Mouse (Mus musculus): ENCODE results near the gene Rpgrip1l. TPM values are rescaled to one million over a fixed set of nuclear protein-coding genes. Genes with fewer than 3 reads are reported as not detected.

The Rpgrip1l gene
- polyA plus RNA-seq, 1 experiment from 2014 or later = 13.7 TPM

GRCm38 (mm10) chr8:91241873-91242519 is 71.1 kb downstream of the Rpgrip1l start:
- Histone ChIP-seq H3K4me2 (ENCODE audit: low read length) (no peak overlapping the region), H3K36me3 (ENCODE audit: control insufficient read depth, insufficient read depth, low read length) (0 out of 2 replicates have a peak, but pooled peaks cover 3% of the 10 kb centered on the region), H3K4me1 (ENCODE audit: control insufficient read depth, insufficient read depth, low read length) (no peaks in the 10 kb centered on the region), H3K9ac (replicated peaks; ENCODE audit: low read length) (no peak overlapping the region), H3K27ac (replicated peaks; ENCODE audit: low read depth, low read length) (no peak overlapping the region), H3K27me3 (ENCODE audit: control insufficient read depth, insufficient read depth, low read length) (no peaks in the 10 kb centered on the region), H3K4me3 (replicated peaks; ENCODE audit: low read depth, low read length) (no peak overlapping the region), H3K9me3 (ENCODE audit: control insufficient read depth, low read length) (no peaks in the 10 kb centered on the region)
- WGBS = 77% methylated on average over 8 of the region's 8 CpGs
- ATAC-seq (ENCODE audit: low FRiP score, low TSS enrichment) = no peak
- no peak for DNase-seq

- Histone ChIP-seq H3K27ac (replicated peaks; ENCODE audit: low read depth, low read length) (no peak overlapping the region), H3K4me2 (ENCODE audit: low read length) (no peak overlapping the region), H3K9me3 (ENCODE audit: control insufficient read depth, low read length) (no peaks in the 10 kb centered on the region), H3K9ac (replicated peaks; ENCODE audit: low read length) (no peak overlapping the region), H3K4me3 (replicated peaks; ENCODE audit: low read depth, low read length) (no peak overlapping the region), H3K27me3 (ENCODE audit: control insufficient read depth, insufficient read depth, low read length) (no peaks in the 10 kb centered on the region), H3K36me3 (ENCODE audit: control insufficient read depth, insufficient read depth, low read length) (0 out of 2 replicates have a peak, but pooled peaks cover 3% of the 10 kb centered on the region), H3K4me1 (ENCODE audit: control insufficient read depth, insufficient read depth, low read length) (no peaks in the 10 kb centered on the region)
- 39% methylated on average over 5 of the region's 5 CpGs for WGBS
- DNase-seq = peak; percentile 53
- ATAC-seq (ENCODE audit: low FRiP score, low TSS enrichment) = no peak
Observed at GRCm38 (mm10) chr8:91241371-91241770, 71.7 kb downstream of the Rpgrip1l start.

DNA sequence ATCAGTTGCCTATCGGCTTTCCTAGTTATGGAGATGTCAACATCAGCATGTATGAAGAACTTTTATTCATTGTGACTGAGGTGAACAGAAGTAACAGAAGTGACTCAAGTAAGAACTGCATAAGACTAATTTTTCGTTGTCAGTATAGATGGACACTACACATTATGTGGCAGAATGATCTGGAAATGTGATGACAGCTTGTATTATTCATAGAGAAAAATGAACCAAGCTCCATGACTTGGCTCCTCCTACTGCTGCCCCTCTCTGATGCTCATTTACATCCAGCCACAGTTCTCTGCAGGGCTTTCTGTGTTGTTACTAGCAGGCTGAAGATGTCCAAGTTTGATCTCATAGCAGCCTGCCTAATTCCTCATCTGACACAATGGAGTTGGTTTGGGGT is 75.9 kb downstream of the Rpgrip1l start:
- Histone ChIP-seq H3K36me3 (ENCODE audit: control insufficient read depth, insufficient read depth, low read length) (no peaks in the 10 kb centered on the region), H3K27me3 (ENCODE audit: control insufficient read depth, insufficient read depth, low read length) (no peaks in the 10 kb centered on the region), H3K27ac (replicated peaks; ENCODE audit: low read depth, low read length) (no peak overlapping the region), H3K4me2 (ENCODE audit: low read length) (no peak overlapping the region), H3K4me3 (replicated peaks; ENCODE audit: low read depth, low read length) (no peak overlapping the region), H3K9ac (replicated peaks; ENCODE audit: low read length) (no peak overlapping the region), H3K4me1 (ENCODE audit: control insufficient read depth, insufficient read depth, low read length) (0 out of 2 replicates have a peak, but pooled peaks cover 3% of the 10 kb centered on the region), H3K9me3 (ENCODE audit: control insufficient read depth, low read length) (no peaks in the 10 kb centered on the region)
- DNase-seq (no peak), ATAC-seq (ENCODE audit: low FRiP score, low TSS enrichment) (no peak)
- 85% methylated on average over 2 of the region's 2 CpGs for WGBS

DNA sequence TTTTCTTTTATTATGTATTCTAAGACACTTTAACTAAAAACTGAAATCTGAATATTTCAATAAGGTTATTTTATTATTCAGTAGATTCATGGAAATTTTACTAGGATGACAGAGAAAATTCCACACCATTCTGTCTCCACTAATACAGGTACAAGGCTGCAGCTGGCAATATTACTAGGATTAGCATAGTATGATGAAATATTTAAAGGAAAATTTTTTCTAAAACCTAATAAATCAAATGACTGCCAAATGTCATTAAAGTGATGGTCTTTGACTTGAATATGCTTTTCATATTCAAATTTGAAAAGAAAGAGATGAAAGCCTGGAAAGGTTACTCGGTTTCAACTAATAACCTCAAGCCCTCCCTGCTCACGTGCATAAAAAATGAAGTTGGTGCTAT is 79.0 kb downstream of the Rpgrip1l start:
- no peak; the same call in 1 of the 2 replicates for ATAC-seq (ENCODE audit: low FRiP score, low TSS enrichment)
- no peaks in the 10 kb centered on the region for H3K27me3 ChIP-seq (ENCODE audit: control insufficient read depth, insufficient read depth, low read length)
- 31% methylated on average over 2 of the region's 2 CpGs for WGBS
- DNase-seq = peak; percentile 56
- H3K4me3 ChIP-seq (replicated peaks; ENCODE audit: low read depth, low read length) = no peak overlapping the region
- H3K4me2 ChIP-seq (ENCODE audit: low read length) = no peak overlapping the region
- no peaks in the 10 kb centered on the region for H3K9me3 ChIP-seq (ENCODE audit: control insufficient read depth, low read length)
- no peak overlapping the region for H3K9ac ChIP-seq (replicated peaks; ENCODE audit: low read length)
- H3K27ac ChIP-seq (replicated peaks; ENCODE audit: low read depth, low read length) = no peak overlapping the region
- 0 out of 2 replicates have a peak, but pooled peaks cover 3% of the 10 kb centered on the region for H3K4me1 ChIP-seq (ENCODE audit: control insufficient read depth, insufficient read depth, low read length)
- H3K36me3 ChIP-seq (ENCODE audit: control insufficient read depth, insufficient read depth, low read length) = peaks cover 4% of the 10 kb centered on the region; the same call in 1 of the 2 replicates

DNA sequence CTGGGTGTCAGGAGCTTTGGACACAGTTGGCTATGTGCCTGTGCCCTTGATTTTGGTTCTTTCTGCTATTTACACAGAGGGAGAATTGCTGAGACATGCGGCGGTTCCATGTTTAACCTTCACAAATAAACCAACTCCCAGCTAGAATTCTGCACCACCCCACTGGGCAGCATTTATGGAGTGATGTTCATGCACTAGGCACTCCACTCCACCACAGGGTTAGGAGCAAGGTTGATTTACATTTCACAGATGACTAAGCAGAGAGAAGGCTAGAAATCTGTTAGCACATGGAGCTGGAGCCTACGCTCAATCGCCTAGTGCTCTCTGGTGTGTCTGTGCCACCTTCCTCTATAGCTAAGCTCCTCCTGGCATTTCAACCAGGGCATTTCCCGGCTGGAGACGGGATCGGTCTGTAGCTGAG is 85.6 kb downstream of the Rpgrip1l start:
- Histone ChIP-seq H3K4me2 (ENCODE audit: low read length) (no peak overlapping the region), H3K9ac (replicated peaks; ENCODE audit: low read length) (no peak overlapping the region), H3K27me3 (ENCODE audit: control insufficient read depth, insufficient read depth, low read length) (no peaks in the 10 kb centered on the region), H3K4me1 (ENCODE audit: control insufficient read depth, insufficient read depth, low read length) (no peaks in the 10 kb centered on the region), H3K9me3 (ENCODE audit: control insufficient read depth, low read length) (no peaks in the 10 kb centered on the region), H3K27ac (replicated peaks; ENCODE audit: low read depth, low read length) (no peak overlapping the region), H3K36me3 (ENCODE audit: control insufficient read depth, insufficient read depth, low read length) (peaks cover 4% of the 10 kb centered on the region), H3K4me3 (replicated peaks; ENCODE audit: low read depth, low read length) (no peak overlapping the region)
- ATAC-seq (ENCODE audit: low FRiP score, low TSS enrichment) = no peak
- WGBS = 96% methylated on average over 7 of the region's 7 CpGs
- no peak for DNase-seq

DNA sequence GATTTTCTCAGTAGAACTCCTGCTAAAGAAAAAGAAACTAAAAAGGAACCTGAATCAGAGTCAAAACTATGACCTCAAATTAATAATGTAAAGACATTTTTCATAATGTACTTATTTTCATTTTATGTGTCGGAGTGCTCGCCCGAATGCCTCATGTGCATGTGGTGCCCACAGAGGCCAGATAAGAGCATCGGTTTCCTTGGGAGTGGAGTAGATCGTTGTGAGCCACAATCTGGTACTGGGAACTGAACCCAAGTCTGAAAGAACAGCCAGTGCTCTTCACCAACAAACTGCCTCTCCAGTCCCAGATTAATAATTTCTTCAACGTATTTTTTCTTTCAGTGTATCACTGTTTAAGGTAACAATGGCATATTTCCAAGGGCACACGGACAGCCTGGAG is 88.8 kb downstream of the Rpgrip1l start:
- H3K27me3 ChIP-seq (ENCODE audit: control insufficient read depth, insufficient read depth, low read length) = no peaks in the 10 kb centered on the region
- 96% methylated on average over 7 of the region's 7 CpGs for WGBS
- no peaks in the 10 kb centered on the region for H3K4me1 ChIP-seq (ENCODE audit: control insufficient read depth, insufficient read depth, low read length)

GRCm38 (mm10) chr8:91221841-91222240 is 91.2 kb downstream of the Rpgrip1l start:
- 93% methylated on average over 2 of the region's 2 CpGs for WGBS
- H3K4me1 ChIP-seq (ENCODE audit: control insufficient read depth, insufficient read depth, low read length) = no peaks in the 10 kb centered on the region

More for the DNA sequence above, 88.8 kb downstream of the Rpgrip1l start:
- Histone ChIP-seq H3K9ac (replicated peaks; ENCODE audit: low read length) (no peak overlapping the region), H3K4me3 (replicated peaks; ENCODE audit: low read depth, low read length) (no peak overlapping the region), H3K9me3 (ENCODE audit: control insufficient read depth, low read length) (no peaks in the 10 kb centered on the region), H3K4me2 (ENCODE audit: low read length) (no peak overlapping the region), H3K27ac (replicated peaks; ENCODE audit: low read depth, low read length) (no peak overlapping the region), H3K36me3 (ENCODE audit: control insufficient read depth, insufficient read depth, low read length) (no peaks in the 10 kb centered on the region; the same call in 1 of the 2 replicates)
- DNase-seq (no peak), ATAC-seq (ENCODE audit: low FRiP score, low TSS enrichment) (no peak)

GRCm38 (mm10) chr8:91218271-91218670 is 94.8 kb downstream of the Rpgrip1l start:
- Histone ChIP-seq H3K4me2 (ENCODE audit: low read length) (no peak overlapping the region), H3K4me3 (replicated peaks; ENCODE audit: low read depth, low read length) (no peak overlapping the region), H3K9ac (replicated peaks; ENCODE audit: low read length) (no peak overlapping the region), H3K27ac (replicated peaks; ENCODE audit: low read depth, low read length) (peak overlapping the region; percentile 49; the same call in 1 of the 2 replicates), H3K36me3 (ENCODE audit: control insufficient read depth, insufficient read depth, low read length) (no peaks in the 10 kb centered on the region), H3K27me3 (ENCODE audit: control insufficient read depth, insufficient read depth, low read length) (no peaks in the 10 kb centered on the region), H3K9me3 (ENCODE audit: control insufficient read depth, low read length) (no peaks in the 10 kb centered on the region), H3K4me1 (ENCODE audit: control insufficient read depth, insufficient read depth, low read length) (no peaks in the 10 kb centered on the region)
- 70% methylated on average over 4 of the region's 4 CpGs for WGBS
- ATAC-seq (ENCODE audit: low FRiP score, low TSS enrichment) = no peak
- DNase-seq = no peak

More at GRCm38 (mm10) chr8:91221841-91222240, 91.2 kb downstream of the Rpgrip1l start:
- H3K9me3 ChIP-seq (ENCODE audit: control insufficient read depth, low read length) = no peaks in the 10 kb centered on the region
- H3K27ac ChIP-seq (replicated peaks; ENCODE audit: low read depth, low read length) = no peak overlapping the region
- no peak overlapping the region for H3K9ac ChIP-seq (replicated peaks; ENCODE audit: low read length)
- DNase-seq = no peak
- H3K4me3 ChIP-seq (replicated peaks; ENCODE audit: low read depth, low read length) = no peak overlapping the region
- H3K4me2 ChIP-seq (ENCODE audit: low read length) = no peak overlapping the region
- no peaks in the 10 kb centered on the region; the same call in 1 of the 2 replicates for H3K36me3 ChIP-seq (ENCODE audit: control insufficient read depth, insufficient read depth, low read length)
- no peaks in the 10 kb centered on the region for H3K27me3 ChIP-seq (ENCODE audit: control insufficient read depth, insufficient read depth, low read length)
- no peak for ATAC-seq (ENCODE audit: low FRiP score, low TSS enrichment)

All from midbrain, embryonic 14.5 days (tissue).